Mouse (Mus musculus) kidney, adult 2 months (tissue): ENCODE measurements around the gene Dctn2.

Experiments
- CTCF ChIP-seq: fragments of 200-500 bp; conservative IDR thresholded peaks from 2 replicates; pipeline ENCODE4 v1.5.1; 2011; ENCODE audit warnings: low read depth, mild to moderate bottlenecking, control low read depth, low read length, moderate library complexity, mixed read lengths; ENCODE audit not compliant: insufficient read depth, insufficient read length
- POLR2A ChIP-seq: fragments of 200-500 bp; IDR thresholded peaks from one replicate; pipeline ENCODE4 v1.6.1; 2011; ENCODE audit warnings: low read depth, low read length, control low read depth

DNA sequence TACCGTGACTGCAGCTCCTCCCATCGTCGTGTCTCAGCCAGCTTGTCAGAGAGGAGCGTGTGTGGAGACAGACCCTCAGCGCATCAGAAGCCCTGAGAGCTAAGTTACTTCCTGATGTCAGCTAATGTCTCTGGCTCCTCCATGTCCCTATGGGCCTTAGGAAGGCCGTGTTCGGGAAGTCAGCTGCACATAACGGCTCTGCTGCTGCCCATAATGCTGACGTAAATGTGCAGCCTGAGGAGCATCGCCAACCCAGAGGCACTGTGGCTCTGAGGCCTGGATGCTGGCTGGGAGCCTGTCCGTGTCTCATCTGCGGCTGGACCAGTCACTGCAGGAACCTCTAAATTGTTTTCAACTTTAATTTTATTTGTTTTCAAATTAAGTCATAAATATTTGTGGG lies 2.9 kb downstream of the Dctn2 start:
- TF ChIP-seq CTCF, result no peak
- TF ChIP-seq POLR2A, result no peak
